Mouse (Mus musculus) frontal cortex, adult 2 months (tissue): ENCODE results near the gene Mlh3. TPM values are rescaled to one million over a fixed set of nuclear protein-coding genes. Genes with fewer than 3 reads are reported as not detected.

ENCODE experiments used
- DNase-seq, 2 experiments: peaks; one replicate each; pipeline ENCODE4 v3.0.0; 2022; ENCODE audit warnings: low spot score in 1 of 2; ENCODE audit errors: extremely low spot score in 1 of 2
- polyA plus RNA-seq: library from polyadenylated mRNA; depleted of rRNA; stranded (reverse); fragments of >200 nt; gene quantifications from 2 replicates; pipeline ENCODE4 v1.2.3, GENCODE M21; 2012; rRNA removed

Gene Mlh3
- polyA plus RNA-seq, 1 experiment = 14.5 TPM

DNA sequence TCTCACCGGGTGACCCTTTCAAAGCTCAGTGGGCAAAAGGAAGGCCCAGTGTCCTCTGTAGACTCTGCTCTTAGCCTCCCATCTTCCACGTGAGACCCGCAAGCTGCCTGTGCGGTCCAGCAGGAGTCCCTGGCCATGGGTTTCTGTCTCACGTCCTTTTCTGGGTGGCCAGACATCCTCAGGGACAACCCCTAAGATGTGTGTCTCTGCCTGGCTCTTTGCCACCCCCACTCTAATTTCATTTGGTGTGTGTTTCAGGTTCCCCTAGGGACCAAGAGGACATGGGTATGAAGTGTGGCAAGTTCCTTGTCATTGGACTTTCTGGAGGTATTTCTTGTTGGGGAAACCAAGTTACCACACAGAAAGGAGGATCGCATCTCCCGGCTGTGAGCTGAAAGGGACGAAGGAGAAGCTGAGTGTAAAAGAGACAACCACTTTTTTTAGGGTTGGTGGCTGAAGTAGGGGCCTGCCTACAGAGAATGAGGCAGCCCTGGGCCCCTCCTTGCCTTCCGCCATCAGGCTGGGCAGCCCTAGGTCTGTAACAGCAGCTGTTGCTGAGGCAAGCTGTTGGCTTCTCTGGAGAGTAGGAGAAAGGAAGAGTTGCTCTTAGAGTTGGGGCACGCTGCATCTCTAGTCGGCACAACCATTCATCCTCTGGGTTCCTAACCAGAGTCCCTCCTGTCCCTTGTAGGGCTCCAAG lies 76.3 kb downstream of the Mlh3 start:
- DNase-seq = no peak

DNA sequence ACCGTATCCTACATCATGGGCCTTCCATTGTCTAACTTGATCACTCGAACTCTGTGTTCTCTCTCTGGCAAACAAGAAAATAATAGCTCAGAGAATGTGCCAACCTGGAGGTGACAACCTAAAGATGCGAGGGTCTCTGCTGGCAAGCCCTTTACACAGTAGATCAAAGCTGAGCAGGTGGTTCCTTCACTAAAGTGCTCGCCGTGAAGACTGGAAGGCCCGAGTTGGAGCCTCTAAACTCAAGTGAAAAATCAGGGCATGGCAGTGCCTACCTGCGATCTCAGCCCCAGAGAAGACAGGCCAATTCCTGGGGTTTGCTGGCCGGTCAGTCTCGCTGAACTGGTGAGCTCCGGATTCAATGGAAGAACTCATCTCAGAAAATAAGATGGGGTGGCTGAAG lies 77.3 kb downstream of the Mlh3 start:
- no peak for DNase-seq

- no peak for DNase-seq
These were observed 77.8 kb downstream of the Mlh3 start for GRCm38 (mm10) chr12:85192461-85193108.

- no peak for DNase-seq
These were observed 80.1 kb downstream of the Mlh3 start for GRCm38 (mm10) chr12:85190290-85190689.

DNA sequence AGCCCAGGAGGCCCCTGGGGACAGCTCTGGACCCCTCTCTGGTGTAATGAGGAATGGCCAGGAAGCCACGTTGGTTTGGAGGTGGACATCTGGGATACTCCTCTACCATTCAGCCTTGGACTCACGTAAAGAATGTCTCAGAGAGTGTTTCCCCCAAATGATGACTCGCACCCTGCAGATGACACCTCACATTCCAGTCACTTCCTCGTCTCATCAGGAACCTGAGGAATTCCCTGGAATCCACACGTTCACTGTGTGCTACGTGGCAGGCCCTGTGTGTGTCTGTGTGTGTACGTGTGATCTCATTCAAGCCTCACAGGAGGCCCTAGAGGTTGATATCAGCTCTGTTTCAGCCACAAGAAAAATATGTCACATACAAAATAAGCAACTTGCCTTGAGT lies 84.0 kb downstream of the Mlh3 start:
- DNase-seq = no peak

- DNase-seq = no peak
These were observed 84.6 kb downstream of the Mlh3 start for GRCm38 (mm10) chr12:85185810-85186209.

Other genes starting within 250 kb of the Mlh3 start
- 1.3 TPM in 2 replicates for gene Prox2, start 159.8 kb downstream of the Mlh3 start, polyA plus RNA-seq
- 155 and 158 TPM in 2 replicates for gene Dlst, start 159.8 kb downstream of the Mlh3 start, polyA plus RNA-seq
- gene Rps6kl1, start 119.3 kb downstream of the Mlh3 start, polyA plus RNA-seq = 35.6 and 40.1 TPM in 2 replicates
- 3.6 and 4.0 TPM in 2 replicates for gene Pgf, start 92.8 kb downstream of the Mlh3 start, polyA plus RNA-seq
- 87.8 and 91.3 TPM in 2 replicates for gene Eif2b2, start 51.1 kb downstream of the Mlh3 start, polyA plus RNA-seq
- gene Acyp1, start 17.8 kb upstream of the Mlh3 start, polyA plus RNA-seq = 35.6 and 44.0 TPM in 2 replicates
- 0.92 and 0.94 TPM in 2 replicates for gene Zc2hc1c, start 18.0 kb upstream of the Mlh3 start, polyA plus RNA-seq
- 33.9 and 38.0 TPM in 2 replicates for gene Nek9, start 68.8 kb upstream of the Mlh3 start, polyA plus RNA-seq
- gene Tmed10, start 104.2 kb upstream of the Mlh3 start, polyA plus RNA-seq = 128 and 136 TPM in 2 replicates
- gene Fos, start 203.3 kb upstream of the Mlh3 start, polyA plus RNA-seq = 38.0 and 106 TPM in 2 replicates